Mouse (Mus musculus) intestine, postnatal 0 days (tissue): ENCODE data around the gene Limk2. TPM values are rescaled to one million over a fixed set of nuclear protein-coding genes. Genes with fewer than 3 reads are reported as not detected.

ENCODE experiments used
- ATAC-seq: fragments of 200-750 bp; cut with Nextera tagmentation; 2 replicates; pipeline ENCODE4 v1.8.0; 2017; ENCODE audit warnings: mild to moderate bottlenecking, moderate TSS enrichment, moderate library complexity
- H3K27ac ChIP-seq: fragments of 300-500 bp; sonication (generic); 2 replicates; pipeline ENCODE4 v1.5.1; 2014; ENCODE audit warnings: mild to moderate bottlenecking, low read depth, low read length, moderate library complexity
- H3K27me3 ChIP-seq: fragments of 300-500 bp; sonication (generic); replicated peaks from 2 replicates; pipeline ENCODE4 v1.6.1; 2014; ENCODE audit warnings: low read length, mixed read lengths; ENCODE audit not compliant: control insufficient read depth, insufficient read depth
- H3K36me3 ChIP-seq: fragments of 300-500 bp; sonication (generic); 2 replicates; pipeline ENCODE4 v1.6.1; 2014; ENCODE audit warnings: mild to moderate bottlenecking, moderate library complexity; ENCODE audit not compliant: control insufficient read depth, insufficient read depth
- H3K4me1 ChIP-seq: fragments of 300-500 bp; sonication (generic); replicated peaks from 2 replicates; pipeline ENCODE4 v1.6.1; 2014; ENCODE audit warnings: antibody characterized with exemption, low read length, mixed read lengths; ENCODE audit not compliant: control insufficient read depth, insufficient read depth
- H3K4me2 ChIP-seq: fragments of 300-500 bp; sonication (generic); replicated peaks from 2 replicates; pipeline ENCODE4 v1.6.1; 2014; ENCODE audit warnings: low read depth, mild to moderate bottlenecking, moderate library complexity
- H3K4me3 ChIP-seq: fragments of 300-500 bp; sonication (generic); 2 replicates; pipeline ENCODE4 v1.5.1; 2014; ENCODE audit warnings: low read depth, low read length
- H3K9ac ChIP-seq: fragments of 300-500 bp; sonication (generic); 2 replicates; pipeline ENCODE4 v1.6.1; 2014; ENCODE audit warnings: mild to moderate bottlenecking, low read depth, low read length
- H3K9me3 ChIP-seq: fragments of 300-500 bp; sonication (generic); 2 replicates; pipeline ENCODE4 v1.6.1; 2016; ENCODE audit warnings: mixed run types; ENCODE audit not compliant: control insufficient read depth
- CTCF ChIP-seq: sonication (generic); IDR thresholded peaks from 2 replicates; pipeline ENCODE4 v1.5.1; 2016; ENCODE audit warnings: low read depth, mild to moderate bottlenecking, control low read depth, antibody characterized with exemption, moderate library complexity
- WGBS: fragments of 180-500 bp; shearing (Covaris S2); extraction: QIAGEN DNeasy Blood & Tissue Kit; methylation state at CpG from one replicate; pipeline ENCODE4 v1.1.7; 2014; 5-methylcytosine and 5-hydroxymethylcytosine counted together
- polyA plus RNA-seq: library from polyadenylated mRNA; unstranded; fragments of >200 nt; fragmentation: Nextera tagmentation; extraction: Ambion mirVana; gene quantifications from 2 replicates; pipeline ENCODE4 v1.2.1, GENCODE M21; 2015

Limk2 gene
- polyA plus RNA-seq, 1 experiment from 2014 or later, result 68.4 TPM

- Histone ChIP-seq H3K27me3 (no peaks in the 10 kb centered on the region), H3K36me3 (no peaks in the 10 kb centered on the region), H3K27ac (no peak overlapping the region), H3K4me3 (no peak overlapping the region), H3K9ac (no peak overlapping the region), H3K4me1 (no peaks in the 10 kb centered on the region), H3K4me2 (no peak overlapping the region), H3K9me3 (no peaks in the 10 kb centered on the region)
- WGBS, result 67% methylated on average over 7 of the region's 7 CpGs
- TF ChIP-seq CTCF, result no peak
- ATAC-seq, result no peak
Measured at GRCm38 (mm10) chr11:3404287-3405047, 4.5 kb downstream of the Limk2 start.

DNA sequence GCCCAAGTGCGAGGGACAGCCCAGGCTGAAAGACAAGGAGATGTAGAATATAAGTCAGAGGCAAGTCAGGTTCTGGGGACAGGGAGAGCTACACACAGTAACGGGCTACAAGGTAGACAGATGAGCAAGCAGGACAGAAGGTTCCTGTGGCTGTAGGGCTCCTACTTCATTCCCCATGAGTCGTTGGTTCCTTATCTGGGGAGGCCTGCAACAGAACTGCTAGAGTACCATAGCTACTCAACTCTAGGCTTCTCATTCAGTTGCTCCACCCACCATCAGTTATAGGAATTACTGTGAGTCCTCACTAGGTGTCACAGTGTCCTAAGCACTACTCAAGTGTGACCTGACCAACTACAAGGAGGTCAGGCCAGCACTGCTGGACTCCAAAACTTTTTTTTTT lies 6.0 kb downstream of the Limk2 start:
- Histone ChIP-seq H3K27me3 (no peaks in the 10 kb centered on the region), H3K27ac (no peak overlapping the region), H3K4me2 (no peak overlapping the region), H3K36me3 (no peaks in the 10 kb centered on the region), H3K9me3 (no peaks in the 10 kb centered on the region), H3K9ac (no peak overlapping the region), H3K4me1 (no peaks in the 10 kb centered on the region), H3K4me3 (no peak overlapping the region)
- ATAC-seq, result no peak
- 62% methylated on average over 3 of the region's 3 CpGs for WGBS
- TF ChIP-seq CTCF, result no peak

GRCm38 (mm10) chr11:3398318-3398717 lies 10.7 kb downstream of the Limk2 start:
- no peak for TF ChIP-seq CTCF
- H3K9me3 ChIP-seq, result no peaks in the 10 kb centered on the region
- 0 out of 2 replicates have a peak overlapping the region, but pooled peaks have one; percentile 35 for H3K4me2 ChIP-seq
- H3K4me1 ChIP-seq, result peaks cover 7% of the 10 kb centered on the region; the same call in 1 of the 2 replicates
- no peak overlapping the region for H3K4me3 ChIP-seq
- peak overlapping the region; percentile 75 for H3K27ac ChIP-seq
- ATAC-seq, result peak; percentile 96
- 28% methylated on average over 1 of the region's 1 CpGs for WGBS
- no peaks in the 10 kb centered on the region for H3K27me3 ChIP-seq
- H3K9ac ChIP-seq, result no peak overlapping the region
- H3K36me3 ChIP-seq, result no peaks in the 10 kb centered on the region; the same call in 1 of the 2 replicates

- Histone ChIP-seq H3K9me3 (no peaks in the 10 kb centered on the region), H3K27me3 (no peaks in the 10 kb centered on the region), H3K36me3 (peaks cover 3% of the 10 kb centered on the region; the same call in 1 of the 2 replicates), H3K9ac (no peak overlapping the region), H3K4me1 (peaks cover 7% of the 10 kb centered on the region; the same call in 1 of the 2 replicates), H3K4me3 (no peak overlapping the region), H3K4me2 (no peak overlapping the region), H3K27ac (no peak overlapping the region)
- 80% methylated on average over 8 of the region's 8 CpGs for WGBS
- ATAC-seq, result no peak
- TF ChIP-seq CTCF, result no peak
Measured at GRCm38 (mm10) chr11:3396562-3396961, 12.4 kb downstream of the Limk2 start.

DNA sequence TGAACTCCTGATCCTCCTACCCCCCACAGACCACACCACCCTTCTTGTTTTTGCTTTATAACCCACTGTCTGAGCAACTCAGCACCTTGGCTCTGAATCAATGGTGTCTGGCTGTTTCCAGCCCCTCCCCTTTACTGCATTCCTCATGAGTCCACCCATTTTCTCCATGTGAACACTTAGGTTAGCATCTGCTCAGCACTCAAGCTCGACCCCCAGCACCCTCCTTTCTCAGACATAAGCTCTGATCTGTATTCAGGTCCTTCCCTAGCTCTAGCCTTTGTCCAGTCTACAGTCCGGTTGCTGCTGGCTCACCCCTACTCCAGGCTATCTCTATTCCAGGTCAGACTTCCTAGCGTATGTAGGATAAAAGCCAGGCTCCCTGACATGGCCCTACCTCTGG lies 12.9 kb downstream of the Limk2 start:
- WGBS, result 78% methylated on average over 3 of the region's 3 CpGs
- no peak overlapping the region for H3K4me3 ChIP-seq
- H3K9me3 ChIP-seq, result no peaks in the 10 kb centered on the region
- H3K27ac ChIP-seq, result no peak overlapping the region
- H3K9ac ChIP-seq, result no peak overlapping the region
- ATAC-seq, result no peak
- no peak for TF ChIP-seq CTCF
- H3K36me3 ChIP-seq, result peaks cover 3% of the 10 kb centered on the region; the same call in 1 of the 2 replicates
- H3K4me1 ChIP-seq, result peaks cover 7% of the 10 kb centered on the region; the same call in 1 of the 2 replicates
- no peak overlapping the region for H3K4me2 ChIP-seq
- H3K27me3 ChIP-seq, result no peaks in the 10 kb centered on the region

DNA sequence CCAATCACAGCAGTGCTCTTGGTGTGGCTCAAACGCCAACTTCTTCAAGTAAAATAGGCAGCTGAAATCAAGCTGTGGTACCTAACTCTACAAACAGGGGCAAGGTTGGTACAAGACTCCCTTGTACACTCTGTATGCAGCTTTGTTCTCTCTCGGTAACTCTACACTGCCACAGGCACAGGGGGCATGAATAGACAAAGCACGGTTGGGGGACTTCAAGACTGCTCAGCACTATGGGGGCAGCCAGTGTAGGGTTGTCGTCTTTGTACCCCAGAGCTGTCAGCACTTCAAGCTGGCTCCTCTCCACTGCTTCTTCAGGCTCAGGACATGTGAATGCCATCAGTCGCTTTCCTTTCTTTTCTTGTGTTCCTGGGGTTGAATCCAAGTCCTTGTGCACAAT lies 14.5 kb downstream of the Limk2 start:
- Histone ChIP-seq H3K9me3 (no peaks in the 10 kb centered on the region), H3K27ac (no peak overlapping the region), H3K9ac (no peak overlapping the region), H3K36me3 (peaks cover 6% of the 10 kb centered on the region; the same call in 1 of the 2 replicates), H3K4me1 (peaks cover 7% of the 10 kb centered on the region), H3K4me3 (no peak overlapping the region), H3K4me2 (no peak overlapping the region), H3K27me3 (no peaks in the 10 kb centered on the region)
- 80% methylated on average over 5 of the region's 5 CpGs for WGBS
- no peak for TF ChIP-seq CTCF
- no peak for ATAC-seq
